Mouse (Mus musculus) testis, adult 2 months (tissue): ENCODE results near the gene Cdk2. TPM values are rescaled to one million over a fixed set of nuclear protein-coding genes. Genes with fewer than 3 reads are reported as not detected.
A peak's percentile ranks its signal among the peaks of the same experiment; 100 is the strongest.
"Not testable (repeated sequence)": the region's sequence is repeated elsewhere in the genome, so short reads cannot be mapped to it uniquely, and the experiment has no call there.

ENCODE experiments used
- H3K27ac ChIP-seq: fragments of 200-500 bp; 2 replicates; pipeline ENCODE4 v1.5.1; 2012; ENCODE audit warnings: low read depth, low read length; ENCODE audit not compliant: control insufficient read depth, insufficient read depth
- H3K27me3 ChIP-seq: fragments of 200-500 bp; 2 replicates; pipeline ENCODE4 v1.6.1; 2012; ENCODE audit warnings: mild to moderate bottlenecking, low read length, moderate library complexity; ENCODE audit not compliant: control insufficient read depth, insufficient read depth
- H3K36me3 ChIP-seq: fragments of 200-500 bp; 2 replicates; pipeline ENCODE4 v1.6.1; 2012; ENCODE audit warnings: mild to moderate bottlenecking, low read length; ENCODE audit not compliant: control insufficient read depth, insufficient read depth
- H3K4me1 ChIP-seq: fragments of 200-500 bp; 2 replicates; pipeline ENCODE4 v1.6.1; 2012; ENCODE audit warnings: low read length; ENCODE audit not compliant: control insufficient read depth, insufficient read depth
- H3K4me3 ChIP-seq: fragments of 200-500 bp; 2 replicates; pipeline ENCODE4 v1.5.1; 2012; ENCODE audit warnings: low read depth, mild to moderate bottlenecking, low read length, moderate library complexity, mixed read lengths; ENCODE audit not compliant: control insufficient read depth
- CTCF ChIP-seq: fragments of 200-500 bp; IDR thresholded peaks from 2 replicates; pipeline ENCODE4 v1.5.1; 2012; ENCODE audit warnings: low read depth, mild to moderate bottlenecking, inconsistent platforms, low read length, moderate library complexity; ENCODE audit not compliant: control insufficient read depth, insufficient read depth, insufficient replicate concordance
- POLR2A ChIP-seq: fragments of 200-500 bp; IDR thresholded peaks from 2 replicates; pipeline ENCODE4 v1.6.1; 2012; ENCODE audit warnings: low read depth, mild to moderate bottlenecking, inconsistent platforms, low read length, moderate library complexity; ENCODE audit not compliant: control insufficient read depth
- polyA plus RNA-seq: library from polyadenylated mRNA; depleted of rRNA; stranded (reverse); fragments of >200 nt; gene quantifications from 2 replicates; pipeline ENCODE4 v1.2.3, GENCODE M21; 2012

The Cdk2 gene
- polyA plus RNA-seq, 1 experiment = 61.0 TPM

DNA sequence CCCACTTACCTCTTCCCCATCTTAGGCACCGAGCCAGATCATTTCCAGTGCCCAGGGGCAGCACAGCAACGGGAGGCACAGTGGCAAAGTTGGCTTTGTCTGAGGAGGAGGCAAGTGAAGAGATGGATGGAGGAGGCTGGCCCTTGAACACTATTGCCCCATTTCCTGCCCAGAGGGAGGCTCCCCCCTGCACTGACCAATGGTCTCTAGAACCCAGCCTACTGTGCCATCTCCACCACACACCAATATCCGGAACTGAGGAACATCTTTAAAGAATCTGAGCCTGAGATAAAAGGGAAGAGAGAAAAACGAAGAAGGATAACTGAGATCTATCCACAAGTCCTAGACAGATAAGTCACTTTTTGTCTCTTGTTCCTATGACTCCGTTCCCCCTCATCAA lies 23.2 kb upstream of the Cdk2 start:
- Histone ChIP-seq H3K4me3 (no peak overlapping the region), H3K4me1 (no peaks in the 10 kb centered on the region)
- TF ChIP-seq POLR2A (no peak), CTCF (no peak)

DNA sequence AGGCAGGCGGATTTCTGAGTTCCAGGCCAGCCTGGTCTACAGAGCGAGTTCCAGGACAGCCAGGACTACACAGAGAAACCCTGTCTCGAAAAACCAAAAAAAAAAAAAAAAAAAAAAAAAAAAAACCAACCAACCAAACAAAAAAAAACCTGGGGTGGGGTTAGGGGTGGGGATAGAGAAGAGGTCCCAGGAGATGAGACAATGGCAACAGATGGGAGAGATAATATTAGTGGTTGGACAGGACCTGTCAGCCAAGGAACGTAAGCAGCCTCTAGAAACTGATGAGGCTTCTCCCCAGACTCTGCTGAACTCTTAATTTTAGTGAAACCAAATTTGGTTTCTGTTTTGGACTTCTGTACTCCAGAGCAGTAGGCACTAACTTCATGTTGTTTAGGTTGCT lies 20.6 kb upstream of the Cdk2 start:
- H3K4me1 ChIP-seq, H3K27me3 ChIP-seq, H3K27ac ChIP-seq, H3K36me3 ChIP-seq, H3K4me3 ChIP-seq: not testable (repeated sequence)

More for the DNA sequence above, 23.2 kb upstream of the Cdk2 start:
- Histone ChIP-seq H3K27ac (no peak overlapping the region), H3K27me3 (no peaks in the 10 kb centered on the region), H3K36me3 (0 out of 2 replicates have a peak, but pooled peaks cover 1% of the 10 kb centered on the region)

DNA sequence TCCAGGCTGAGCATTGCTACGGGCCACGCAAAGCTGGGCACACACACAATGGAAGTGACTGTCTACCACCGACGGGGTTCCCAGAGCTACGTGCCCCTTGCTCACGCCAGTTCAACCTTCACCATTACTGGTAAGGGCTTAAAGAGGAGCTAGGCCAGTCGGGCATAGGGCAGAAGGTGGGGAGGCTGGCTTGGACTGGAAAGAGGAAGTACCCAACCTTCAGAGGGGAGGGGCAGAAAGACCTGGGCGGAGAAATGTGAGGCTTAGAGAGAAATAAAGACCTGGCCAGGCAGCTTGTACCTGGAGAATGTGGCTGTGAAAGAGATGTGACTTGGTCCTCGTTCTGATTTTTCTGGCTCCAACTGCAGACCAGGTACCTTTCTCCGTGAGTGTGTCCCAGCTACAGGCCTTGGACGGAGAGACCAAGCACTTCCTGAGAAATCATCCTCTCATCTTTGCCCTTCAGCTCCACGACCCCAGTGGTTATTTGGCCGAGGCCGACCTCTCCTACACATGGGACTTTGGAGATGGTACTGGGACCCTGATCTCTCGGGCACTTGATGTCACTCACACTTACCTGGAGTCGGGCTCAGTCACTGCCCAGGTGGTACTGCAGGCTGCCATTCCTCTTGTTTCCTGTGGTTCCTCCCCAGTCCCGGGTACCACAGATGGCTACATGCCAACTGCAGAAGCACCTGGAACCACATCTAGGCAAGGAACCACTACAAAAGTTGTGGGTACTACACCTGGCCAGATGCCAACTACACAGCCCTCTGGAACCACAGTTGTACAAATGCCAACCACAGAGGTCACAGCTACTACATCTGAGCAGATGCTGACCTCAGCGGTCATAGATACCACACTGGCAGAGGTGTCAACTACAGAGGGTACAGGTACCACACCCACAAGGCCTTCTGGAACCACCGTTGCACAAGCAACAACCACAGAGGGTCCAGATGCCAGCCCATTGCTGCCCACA lies 11.0 kb upstream of the Cdk2 start:
- TF ChIP-seq CTCF = no peak
- TF ChIP-seq POLR2A = no peak
- Histone ChIP-seq H3K4me1 (no peaks in the 10 kb centered on the region; the same call in 1 of the 2 replicates), H3K4me3 (no peak overlapping the region), H3K36me3 (no peaks in the 10 kb centered on the region), H3K27me3 (no peaks in the 10 kb centered on the region), H3K27ac (no peak overlapping the region)

DNA sequence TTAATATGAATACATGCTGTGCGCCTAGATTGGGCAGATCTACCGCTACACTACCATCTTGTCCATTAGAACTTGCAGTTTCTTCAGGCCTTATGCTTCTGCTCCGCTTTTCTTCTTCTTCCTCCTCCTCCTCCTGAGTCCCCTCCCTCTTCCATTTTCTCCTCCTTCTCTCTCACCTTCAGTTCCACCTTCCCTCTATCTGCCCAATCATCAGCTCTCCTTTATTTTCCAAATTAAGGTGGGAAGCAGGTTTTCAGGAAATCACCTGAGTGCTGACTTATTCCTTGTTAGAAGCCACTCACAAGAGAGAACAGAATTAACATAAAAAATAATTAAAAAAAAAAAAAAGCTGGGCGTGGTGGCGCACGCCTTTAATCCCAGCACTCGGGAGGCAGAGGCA lies 6.5 kb upstream of the Cdk2 start:
- H3K4me3 ChIP-seq, H3K4me1 ChIP-seq, H3K36me3 ChIP-seq, H3K27ac ChIP-seq, H3K27me3 ChIP-seq: not testable (repeated sequence)

DNA sequence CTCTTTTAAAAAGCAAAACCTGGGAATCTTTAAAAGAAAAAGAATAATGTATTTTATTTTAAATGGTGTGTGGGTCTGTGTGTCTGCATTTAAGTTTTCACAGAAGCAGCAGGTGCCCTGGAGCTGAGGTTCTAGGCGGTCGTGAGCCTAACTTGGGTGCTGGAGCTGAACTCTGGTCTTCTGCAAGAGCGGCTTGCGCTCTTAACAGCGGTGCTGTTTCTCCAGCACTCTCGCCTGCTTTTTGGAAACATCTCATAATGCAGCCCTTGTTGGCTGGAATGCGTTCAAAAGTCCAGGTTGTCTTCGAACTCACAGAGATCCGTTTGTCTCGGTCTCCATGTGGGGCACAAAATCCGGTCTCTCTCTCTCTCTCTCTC lies 474 bp upstream of the Cdk2 start:
- Histone ChIP-seq H3K36me3 (no peaks in the 10 kb centered on the region; the same call in none of the 2 replicates), H3K4me3 (peak overlapping the region; percentile 69), H3K27me3 (no peaks in the 10 kb centered on the region), H3K4me1 (peaks cover 16% of the 10 kb centered on the region), H3K27ac (peak overlapping the region; percentile 84)
- TF ChIP-seq CTCF (no peak), POLR2A (no peak)

DNA sequence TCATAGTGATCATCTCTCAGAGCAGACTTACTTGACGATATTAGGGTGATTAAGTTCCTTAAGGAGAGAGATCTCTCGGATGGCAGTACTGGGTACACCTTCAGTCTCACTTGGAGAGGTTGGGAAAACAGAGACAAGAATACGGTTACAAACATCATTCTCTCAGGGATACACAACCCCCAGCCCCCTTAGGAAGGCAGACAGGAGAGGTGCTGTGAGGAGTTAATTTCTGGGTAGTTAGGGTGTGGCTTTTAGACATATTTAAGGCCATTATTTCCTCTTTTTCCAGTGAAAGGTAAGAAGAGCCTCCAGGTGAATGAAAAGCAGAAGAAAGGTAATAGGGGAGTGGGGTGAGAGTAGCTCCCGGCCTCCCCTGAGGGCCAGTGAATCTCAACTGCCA lies 936 bp downstream of the Cdk2 start, which contains the start of gene Pmel:
TSS of gene Pmel (plus strand) at position 301 of the 400 bp plus-strand sequence.
- Histone ChIP-seq H3K4me3 (peak within 1 kb of the TSS; percentile 95), H3K27ac (peak within 1 kb of the TSS; percentile 89), H3K36me3 (no peaks in the 10 kb centered on the region; the same call in none of the 2 replicates), H3K4me1 (peaks cover 16% of the 10 kb centered on the region), H3K27me3 (no peaks in the 10 kb centered on the region)
- TF ChIP-seq POLR2A = no peak
- no peak for TF ChIP-seq CTCF

DNA sequence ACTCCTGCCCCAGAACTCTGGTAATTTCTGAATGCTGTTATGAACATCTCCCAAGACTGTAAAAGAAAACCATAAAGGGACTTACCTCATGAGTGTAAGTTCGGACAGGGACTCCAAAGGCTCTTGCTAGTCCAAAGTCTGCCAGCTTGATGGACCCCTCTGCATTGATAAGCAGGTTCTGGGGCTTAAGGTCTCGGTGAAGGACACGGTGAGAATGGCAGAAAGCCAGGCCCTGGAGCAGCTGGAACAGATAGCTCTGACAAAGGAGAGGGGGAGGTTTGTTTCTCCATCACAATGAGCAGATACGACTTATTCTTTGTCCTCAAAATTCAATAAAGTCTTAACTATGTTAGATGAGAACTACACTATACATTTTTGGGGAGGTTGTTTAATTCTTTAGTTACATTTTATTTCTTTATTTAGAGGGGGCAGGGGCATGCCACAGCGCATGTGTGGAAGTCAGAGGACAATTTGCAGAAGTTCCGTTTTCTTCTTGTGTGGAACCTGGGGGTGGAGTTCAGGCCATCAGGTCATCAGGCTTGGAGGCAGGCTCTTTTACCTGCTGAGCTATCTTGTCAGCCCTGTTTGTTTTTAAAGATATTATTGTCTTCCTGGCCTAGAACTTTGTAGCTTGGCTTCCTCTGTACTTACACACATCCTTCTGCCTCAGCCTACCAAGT lies 2.4 kb downstream of the Cdk2 start:
- no peak overlapping the region for H3K27ac ChIP-seq
- no peaks in the 10 kb centered on the region; the same call in none of the 2 replicates for H3K36me3 ChIP-seq
- peaks cover 16% of the 10 kb centered on the region for H3K4me1 ChIP-seq
- H3K27me3 ChIP-seq = no peaks in the 10 kb centered on the region
- TF ChIP-seq POLR2A = no peak
- TF ChIP-seq CTCF = no peak
- H3K4me3 ChIP-seq = no peak overlapping the region
